Mouse (Mus musculus) Muller cell, postnatal 12 days (primary cell): ENCODE data around the gene Gbx1.
A peak's percentile ranks its signal among the peaks of the same experiment; 100 is the strongest.
"Not testable (repeated sequence)": the region's sequence is repeated elsewhere in the genome, so short reads cannot be mapped to it uniquely, and the experiment has no call there.

Experiments used
- DNase-seq: peaks from one replicate; pipeline ENCODE4 v3.0.0-alpha.2; 2015; ENCODE audit errors: inconsistent ontology term

Gbx1 gene

DNA sequence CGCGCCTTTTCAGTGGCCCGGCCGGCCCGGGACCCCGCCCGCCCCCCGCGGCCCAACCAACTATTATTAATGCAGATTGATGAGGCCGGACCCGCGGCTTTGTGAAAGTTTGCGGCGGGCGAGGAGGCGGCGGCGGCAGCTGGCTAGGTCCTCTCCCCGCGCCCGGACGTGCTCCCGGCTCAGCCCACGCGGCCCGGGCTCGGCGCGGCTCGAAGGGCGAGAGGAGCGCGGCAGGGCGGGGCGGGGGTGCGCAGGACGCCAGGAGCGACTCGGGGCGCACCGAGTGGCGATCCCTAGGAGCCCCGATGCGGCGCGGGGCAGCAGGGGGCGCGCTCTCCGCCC is at the start of gene Gbx1:
Gene Gbx1, minus strand, starts transcription at position 314 of the 342 bp plus-strand sequence.
- peak; percentile 47 for DNase-seq

DNA sequence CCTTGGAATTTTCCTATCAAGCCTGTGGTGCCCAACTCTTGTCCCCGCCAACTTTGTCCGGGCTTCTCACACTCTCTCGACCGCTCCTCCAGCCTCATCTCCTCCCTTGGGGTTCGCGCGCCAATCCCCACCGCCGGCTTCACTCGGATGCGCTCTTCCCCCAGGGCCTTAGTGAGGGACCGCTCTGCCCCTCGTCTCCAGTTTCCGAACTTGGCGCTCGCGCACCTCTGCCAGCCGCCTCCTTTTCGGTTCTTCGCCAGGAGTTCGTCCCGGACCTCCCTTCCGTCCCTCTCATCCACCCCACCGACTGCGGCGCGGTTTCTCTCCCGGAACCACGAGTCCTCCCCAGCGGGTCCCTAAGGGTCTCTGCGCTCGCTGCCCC is 49.8 kb upstream of the Gbx1 start:
- DNase-seq, result no peak

DNA sequence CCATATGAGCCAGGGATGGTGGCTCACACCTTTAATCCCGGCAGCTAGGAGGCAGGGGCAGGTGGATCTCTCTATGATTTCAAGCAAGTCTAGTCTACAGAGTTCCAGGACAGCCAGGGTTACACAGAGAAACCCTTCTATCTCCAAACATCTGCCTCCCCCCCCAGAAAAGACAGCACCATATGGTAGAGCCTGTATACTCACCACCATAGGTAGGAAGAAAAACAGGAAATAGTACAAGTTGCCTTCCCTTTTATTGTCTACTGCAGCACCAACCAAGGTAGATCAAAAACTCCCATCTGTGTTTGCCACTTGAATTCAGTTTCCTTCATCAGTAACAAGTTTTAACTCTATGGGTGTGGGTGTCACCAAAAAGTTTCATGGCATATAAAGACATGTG is 48.9 kb upstream of the Gbx1 start:
- DNase-seq, result no peak

DNA sequence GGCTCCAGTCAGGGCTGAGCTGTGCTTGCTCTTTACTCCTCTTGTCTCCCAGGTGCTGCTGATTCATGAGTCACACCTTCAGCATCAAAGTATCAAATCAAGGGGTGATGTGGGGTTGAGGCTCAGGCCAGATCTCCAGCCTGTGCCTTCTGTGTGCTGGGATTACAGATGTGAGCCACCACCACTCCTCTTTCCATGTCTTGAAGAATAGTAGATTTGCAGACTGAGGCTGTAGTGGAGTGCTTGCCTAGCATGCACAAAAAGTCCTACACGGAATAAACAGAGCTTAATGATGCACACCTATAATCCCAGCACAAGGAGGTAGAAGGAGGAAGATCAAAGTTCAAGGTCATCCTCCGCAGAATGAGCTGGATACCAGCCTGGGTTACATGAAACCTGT is 29.7 kb upstream of the Gbx1 start, which contains the start of gene 4931409K22Rik:
Gene 4931409K22Rik, minus strand, starts transcription at position 101 of the 400 bp plus-strand sequence.
- no peak for DNase-seq

DNA sequence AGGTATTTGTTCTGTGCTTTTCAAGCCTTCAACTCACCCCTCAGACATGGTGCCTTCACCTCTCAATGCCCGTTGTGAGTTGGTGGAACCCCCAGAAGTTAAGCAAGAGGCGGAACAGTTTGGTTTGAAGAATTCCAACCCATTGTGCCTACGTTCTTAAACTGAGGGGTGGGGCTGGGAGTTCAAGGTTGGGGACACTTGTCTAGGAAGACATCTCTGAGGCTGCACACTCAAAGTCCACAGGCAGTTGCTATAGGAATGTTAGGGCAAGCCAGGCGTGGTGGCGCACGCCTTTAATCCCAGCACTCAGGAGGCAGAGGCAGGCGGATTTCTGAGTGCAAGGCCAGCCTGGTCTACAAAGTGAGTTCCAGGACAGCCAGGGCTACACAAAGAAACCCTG is 28.3 kb upstream of the Gbx1 start:
- not testable (repeated sequence) for DNase-seq

DNA sequence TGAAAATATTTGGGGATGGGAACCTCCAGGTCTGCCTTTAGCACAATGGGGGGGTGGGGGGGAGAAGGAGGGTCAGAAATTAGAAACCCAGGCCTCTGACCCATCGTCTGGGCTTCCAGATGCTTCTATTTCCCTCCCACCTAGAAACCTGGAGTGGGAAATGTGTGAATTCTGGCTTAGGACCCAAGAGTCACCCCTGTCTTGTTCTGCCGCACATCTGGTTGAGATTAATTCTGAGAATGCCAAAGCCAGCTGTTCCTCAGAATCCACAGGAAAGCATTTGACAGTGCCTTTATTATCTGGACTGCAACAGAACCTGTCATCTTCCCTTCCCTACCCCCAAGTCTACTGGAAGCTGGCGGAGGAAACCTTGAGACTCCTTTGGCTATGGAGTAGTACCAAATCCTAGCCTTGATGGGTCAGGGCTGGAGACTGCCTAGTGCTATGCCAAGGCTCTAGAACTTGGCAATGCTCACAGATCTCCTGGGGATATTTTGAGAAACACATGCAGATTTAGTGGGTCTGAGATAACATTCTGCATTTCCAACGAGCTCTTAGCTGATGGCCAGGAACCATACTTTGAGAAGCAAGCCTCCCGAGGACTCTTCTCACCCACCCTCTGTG is 26.7 kb upstream of the Gbx1 start:
- DNase-seq, result no peak

DNA sequence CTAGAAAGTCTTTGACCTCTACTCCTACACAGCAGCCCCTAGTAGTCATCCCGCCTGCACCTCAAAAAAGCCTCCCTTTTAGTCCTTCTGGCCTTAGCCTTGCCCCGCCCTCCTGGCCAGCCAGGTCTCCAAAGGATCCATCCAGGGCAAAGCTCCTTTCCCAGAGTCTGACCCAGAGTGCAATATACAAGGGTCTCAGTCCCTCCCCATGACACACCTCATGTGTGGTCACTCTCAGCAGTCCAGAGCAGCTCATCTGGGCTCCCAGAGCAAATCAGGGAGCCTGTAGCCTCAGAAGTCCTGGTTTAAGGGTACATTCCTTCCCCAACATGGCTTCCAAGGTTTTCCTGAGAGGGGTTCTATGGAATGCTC is 24.3 kb upstream of the Gbx1 start:
- DNase-seq, result no peak

DNA sequence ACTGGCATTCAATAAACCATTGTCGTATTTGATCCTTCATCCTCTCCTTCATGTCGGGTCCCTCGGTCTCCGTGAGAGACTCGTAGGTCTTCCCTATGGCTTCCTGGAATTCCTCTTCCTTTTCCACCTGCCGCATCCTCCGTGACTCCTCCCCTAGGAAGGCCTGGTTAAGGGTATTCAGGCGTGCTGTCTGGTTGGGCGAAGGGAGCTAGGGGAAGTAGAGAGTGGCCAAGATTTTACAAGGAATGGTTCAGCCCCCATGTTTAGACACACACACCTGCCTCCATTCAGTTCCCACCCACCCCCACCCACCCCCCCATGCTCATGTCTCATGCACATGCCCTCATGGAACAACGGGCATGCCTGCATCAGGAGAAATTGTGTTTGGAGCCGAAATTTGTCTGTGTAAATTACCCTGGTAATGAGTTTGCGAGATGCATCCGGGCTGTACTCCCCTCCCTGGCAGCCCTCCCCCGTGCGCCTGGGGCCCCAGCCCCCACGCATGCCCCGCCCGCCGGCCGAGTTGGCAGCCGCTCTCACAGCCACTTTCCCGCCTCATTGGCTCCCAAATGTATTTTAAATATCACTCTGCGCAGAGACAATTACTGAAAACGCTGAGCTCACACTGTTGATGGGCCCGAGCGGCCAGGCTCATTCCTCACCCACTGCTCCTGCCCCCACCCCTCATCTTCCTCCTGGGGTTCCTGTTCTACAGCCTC is 23.8 kb upstream of the Gbx1 start:
- DNase-seq, result peak; percentile 76

DNA sequence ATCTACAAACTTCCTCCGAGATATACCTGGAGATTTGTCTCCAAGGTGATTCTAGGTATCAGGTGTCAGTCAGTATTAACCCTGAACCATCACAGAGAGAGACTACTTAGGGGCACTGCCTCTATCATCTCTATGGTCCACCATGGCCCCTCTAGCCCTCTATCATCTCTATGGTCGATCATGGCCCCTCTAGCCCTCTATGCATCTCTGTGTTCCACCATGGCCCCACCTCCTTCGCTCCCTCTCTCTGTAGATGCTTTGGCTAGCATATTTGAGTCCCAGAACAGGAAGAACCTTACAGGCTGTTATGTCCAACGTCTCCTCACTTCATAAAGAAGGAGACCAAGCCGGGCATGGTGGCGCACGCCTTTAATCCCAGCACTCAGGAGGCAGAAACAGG is 15.6 kb upstream of the Gbx1 start:
- DNase-seq, result no peak

DNA sequence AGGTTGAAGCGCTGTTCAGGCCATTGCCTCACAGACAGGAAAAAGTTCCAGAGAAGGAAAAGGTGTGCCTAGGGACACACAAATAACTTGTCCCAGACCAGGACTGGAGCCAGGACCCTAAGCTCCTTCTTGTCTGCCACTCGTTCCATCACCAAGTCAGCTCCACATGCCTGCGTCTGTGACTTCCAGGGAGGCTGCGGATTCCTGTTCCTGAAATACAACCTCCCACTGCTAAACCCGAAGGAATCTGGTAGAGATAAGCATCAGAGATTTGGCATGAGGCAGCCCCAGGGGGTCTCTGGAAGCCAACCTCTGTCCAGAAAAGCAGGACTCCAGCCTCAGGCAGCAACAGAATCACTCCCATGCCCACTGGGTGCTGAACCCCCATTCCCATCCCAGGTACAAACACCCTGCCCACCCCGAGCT is 14.2 kb upstream of the Gbx1 start:
- no peak for DNase-seq

DNA sequence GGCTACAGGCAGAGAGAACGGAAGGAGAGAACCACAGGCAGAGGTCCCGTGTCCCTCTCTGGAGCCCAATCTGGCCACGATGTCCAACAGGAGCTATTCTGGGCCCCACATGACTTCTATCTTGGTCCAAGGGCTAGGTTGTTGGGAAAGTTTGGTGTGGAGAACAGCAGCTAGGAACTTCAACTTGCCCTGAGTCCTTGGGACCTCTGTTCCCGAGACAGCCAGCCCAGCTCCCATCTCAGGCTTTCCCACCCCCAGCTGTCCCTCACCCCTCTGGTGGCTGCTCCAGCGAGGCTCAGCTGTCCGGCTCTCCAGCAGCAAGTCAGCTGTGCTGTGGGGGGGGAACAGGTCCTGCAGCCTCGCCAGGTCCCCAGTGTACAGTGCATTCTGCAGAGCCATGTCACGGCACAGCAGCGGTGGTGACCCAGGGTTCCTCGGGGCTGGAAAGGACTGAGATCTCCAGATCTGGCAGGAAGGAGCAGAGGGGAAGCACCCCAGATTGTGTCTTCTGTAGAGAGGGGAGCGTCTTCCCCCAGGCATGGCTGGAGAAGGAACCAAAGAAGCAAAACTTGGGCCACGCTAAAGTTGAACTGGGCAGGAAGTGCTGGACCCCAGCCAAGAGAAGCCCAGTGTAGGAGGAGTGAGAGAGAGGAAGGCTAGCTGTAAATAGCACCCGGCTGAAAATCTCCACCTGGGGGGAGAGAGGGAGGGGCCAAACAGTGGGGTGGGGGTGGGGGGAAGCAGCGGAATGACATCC is 13.6 kb upstream of the Gbx1 start, which contains the start of gene Asb10:
Gene Asb10, minus strand, starts transcription at position 592 of the 757 bp plus-strand sequence.
- DNase-seq, result no peak

DNA sequence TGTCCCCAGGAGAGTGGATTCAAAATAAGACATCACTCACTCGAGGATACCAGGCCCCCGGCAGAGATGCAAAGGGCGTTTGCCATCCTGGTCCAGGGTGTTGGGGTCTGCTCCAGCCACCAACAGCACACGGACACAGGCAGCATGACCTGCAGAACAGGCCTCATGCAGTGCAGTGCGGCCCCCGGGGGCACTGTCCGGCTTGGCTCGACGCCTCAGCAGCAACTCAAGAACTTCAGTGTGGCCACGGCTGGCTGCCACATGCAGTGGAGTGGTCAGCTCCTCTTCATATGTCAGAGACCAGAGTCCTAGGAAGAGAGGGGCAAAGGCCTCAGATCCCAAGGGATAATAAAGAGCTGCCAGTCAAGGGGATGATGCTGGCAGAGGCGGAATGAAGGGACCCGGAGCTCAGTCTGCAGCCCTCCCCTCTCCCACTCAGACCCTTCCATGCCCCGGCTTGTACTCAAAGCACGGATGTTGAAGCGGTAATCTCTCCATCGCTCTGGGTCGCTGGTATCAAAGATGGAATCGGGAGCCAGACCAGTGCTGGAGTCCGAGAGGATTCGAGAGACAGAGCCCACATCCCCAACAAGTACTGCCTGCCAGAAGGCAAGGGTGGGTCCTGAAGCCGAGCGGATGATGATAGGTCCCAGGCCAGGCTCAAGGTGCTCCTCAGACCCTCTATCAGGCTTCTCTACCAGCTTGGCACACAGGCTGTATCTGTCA is 12.7 kb upstream of the Gbx1 start:
- DNase-seq, result no peak

DNA sequence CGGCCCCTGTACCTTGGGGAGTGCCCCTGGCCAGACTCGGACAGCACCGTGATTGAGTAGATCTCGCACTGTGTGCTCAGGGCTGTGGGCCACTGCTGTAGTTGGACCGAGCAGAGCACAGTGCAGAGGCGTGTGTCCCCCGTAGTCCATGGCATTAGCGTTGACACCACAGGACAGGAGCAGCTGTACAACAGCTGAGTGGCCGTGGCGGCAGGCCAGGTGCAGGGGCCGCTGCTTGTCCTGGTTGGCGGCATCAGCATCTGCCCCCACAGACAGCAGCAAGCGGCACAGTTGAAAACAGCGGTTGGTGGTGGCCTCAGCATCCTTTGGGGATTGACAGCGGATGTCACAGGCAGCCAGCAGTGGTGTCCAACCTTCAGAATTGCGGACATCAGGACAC is 10.6 kb upstream of the Gbx1 start:
- no peak for DNase-seq

DNA sequence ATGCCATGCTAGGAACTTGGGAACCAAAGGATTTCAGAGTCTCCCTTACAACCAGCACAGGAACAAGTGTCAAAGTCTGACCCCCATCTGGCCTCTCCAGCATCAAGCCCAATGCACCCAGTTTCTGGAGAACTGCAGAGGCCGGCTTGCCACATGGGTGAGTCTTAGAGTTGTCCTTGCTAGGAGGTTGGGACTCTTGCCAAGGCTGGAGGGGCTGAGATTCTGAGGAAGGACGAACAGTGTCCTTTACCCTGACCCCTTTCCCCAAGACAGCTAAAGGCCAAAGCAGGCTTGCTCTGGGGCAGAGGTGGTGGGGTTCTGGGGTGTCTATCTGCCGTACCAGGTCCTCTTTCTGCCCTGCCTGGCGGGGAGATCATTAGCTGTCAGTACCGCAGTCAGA is 9.5 kb upstream of the Gbx1 start:
- DNase-seq, result no peak

DNA sequence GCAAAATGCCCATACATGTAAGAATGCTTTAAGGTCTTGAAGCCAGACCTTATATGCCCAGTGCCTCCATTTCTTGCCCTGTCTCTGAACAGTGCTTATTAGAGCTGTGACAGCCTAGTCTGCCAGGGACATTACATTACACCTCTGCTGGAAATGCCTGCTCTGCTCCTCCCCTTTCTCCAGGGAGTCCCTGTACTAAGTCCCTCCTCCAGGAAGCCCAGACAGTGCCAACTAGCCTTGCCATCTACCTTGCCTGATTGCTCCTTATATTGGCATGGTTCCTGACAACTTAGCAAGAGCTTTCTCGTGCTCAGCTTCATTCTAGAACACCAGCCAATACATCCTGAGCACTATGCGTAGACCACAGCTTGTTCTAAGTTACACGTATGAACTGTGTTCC is 8.7 kb upstream of the Gbx1 start:
- DNase-seq, result no peak

DNA sequence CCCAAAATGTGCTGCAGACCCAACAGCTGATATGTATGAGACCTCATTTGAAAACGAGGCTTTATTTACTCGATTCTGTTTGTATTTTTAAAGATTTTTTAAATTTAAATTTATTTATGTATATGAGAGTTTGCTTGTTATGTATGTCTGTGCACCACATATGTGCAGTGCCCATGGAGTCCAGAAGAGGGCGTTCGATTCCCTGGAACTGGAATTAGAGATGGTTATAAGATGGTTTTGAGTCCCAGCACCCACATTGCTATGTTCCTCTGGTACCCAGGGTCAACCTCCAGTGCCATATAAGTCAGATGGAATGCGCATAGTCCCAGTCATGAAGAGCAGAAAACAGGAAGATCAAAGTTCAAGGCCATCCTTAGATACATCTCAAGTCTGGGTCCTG is 7.3 kb upstream of the Gbx1 start:
- no peak for DNase-seq

DNA sequence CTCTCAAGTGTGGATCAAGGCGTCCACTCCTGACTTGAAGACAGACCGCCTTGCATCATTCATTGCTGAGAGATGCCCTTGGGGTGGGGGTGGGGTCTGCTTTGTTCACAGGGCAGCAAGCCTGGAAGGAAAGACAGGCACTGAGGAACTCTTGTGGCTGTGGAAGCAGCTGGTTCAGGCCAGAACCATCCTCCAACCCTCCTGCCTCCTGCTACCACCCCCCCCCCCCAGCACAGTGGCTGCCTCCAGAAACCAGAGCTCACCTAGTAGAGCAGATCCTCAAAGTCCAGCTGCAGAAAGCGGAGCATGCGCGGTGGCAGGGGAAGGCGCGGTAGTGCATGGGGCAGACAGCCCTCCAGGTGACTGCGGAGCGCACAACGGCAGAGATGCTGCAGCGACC is 6.4 kb upstream of the Gbx1 start:
- no peak for DNase-seq

DNA sequence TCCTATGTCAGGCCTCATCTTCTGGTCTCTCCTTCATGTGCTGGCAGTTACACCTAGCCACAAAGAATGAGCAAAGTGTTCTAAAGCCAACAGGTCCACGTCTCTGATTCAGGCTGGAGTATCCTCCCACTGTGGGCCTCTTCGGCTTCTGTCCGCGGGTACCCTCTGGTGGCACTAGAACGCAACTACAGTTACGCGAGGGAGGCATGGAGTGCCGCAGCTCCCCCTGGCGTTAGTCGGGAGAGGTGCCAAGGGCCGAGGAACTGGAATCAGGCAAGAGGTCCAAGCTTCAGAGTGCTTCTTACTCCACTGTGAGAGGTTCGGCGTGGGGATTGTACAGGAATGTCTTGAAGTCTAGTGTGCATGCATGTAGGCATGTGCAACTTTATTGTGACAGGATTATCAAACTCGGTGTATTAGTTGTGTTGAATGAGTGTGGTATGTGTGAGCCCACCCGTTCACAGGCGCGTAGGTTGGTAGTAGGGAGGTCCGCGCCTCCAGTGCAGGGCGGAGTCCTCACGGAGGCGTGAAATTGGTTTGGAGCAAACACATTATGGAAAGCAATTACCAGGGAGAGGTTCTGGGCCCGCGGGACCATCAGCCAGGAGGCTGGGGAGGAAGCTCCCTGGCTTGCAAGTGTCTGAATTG is 3.2 kb upstream of the Gbx1 start:
- DNase-seq, result peak; percentile 88

DNA sequence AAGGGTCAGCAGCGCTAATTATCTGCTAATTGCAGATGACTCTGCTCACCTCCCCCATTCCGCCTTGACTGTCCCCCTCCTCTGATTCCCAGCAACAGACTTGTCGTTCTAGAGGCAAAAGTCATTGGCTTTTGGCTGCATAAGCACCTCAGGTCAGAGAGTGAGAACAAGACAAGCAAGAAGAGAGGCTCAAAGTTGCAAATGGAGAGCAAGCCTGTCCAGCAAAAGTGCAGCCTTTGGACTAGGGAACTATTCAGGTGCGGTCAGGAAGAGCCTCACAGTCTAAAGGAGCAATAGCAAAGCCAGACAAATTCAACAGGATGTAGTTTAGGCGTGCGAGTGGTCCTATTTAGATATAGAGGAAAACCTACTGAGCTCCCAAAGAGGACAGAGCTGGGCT is 778 bp upstream of the Gbx1 start:
- no peak for DNase-seq

DNA sequence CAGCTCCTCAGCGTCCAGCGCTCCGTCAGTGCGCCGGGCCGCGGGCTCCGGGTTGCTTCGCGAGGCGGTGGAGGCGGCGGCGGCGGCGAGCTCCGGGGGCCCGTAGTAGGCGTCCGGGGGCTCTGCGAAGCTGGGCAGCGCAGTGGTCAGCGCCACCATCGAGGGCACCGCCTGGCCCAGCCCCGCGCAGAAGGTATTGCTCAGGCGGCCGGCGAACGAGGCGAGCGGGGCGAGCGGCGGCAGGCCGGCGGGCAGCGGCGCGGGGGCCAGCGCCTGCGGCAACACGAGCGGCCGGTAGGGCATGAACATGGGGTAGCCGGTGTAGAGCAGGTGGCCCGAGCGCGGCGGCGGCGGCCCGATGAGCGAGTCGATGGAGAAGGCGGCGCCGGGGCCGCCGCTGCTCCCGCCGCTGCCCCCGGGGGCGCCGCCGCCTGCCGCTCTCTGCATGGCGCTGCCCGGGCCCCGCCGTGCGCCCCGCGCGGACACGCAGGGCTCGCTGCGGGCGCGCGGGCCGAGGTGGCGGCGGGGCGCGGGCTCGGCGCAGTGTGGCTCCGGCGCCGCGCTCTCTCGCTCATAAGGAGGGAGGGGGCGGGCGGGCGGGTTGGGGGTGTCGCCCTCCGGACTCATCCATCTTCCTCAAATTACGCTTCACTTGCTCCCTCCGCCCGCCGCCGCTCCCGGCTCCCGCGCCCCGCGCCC is 663 bp downstream of the Gbx1 start:
- no peak for DNase-seq
